Mouse (Mus musculus) erythroblast, embryonic 14.5 days (primary cell): Measurements from ENCODE around the gene Snrnp48. TPM values are rescaled to one million over a fixed set of nuclear protein-coding genes. Genes with fewer than 3 reads are reported as not detected.

Source experiments
- H3K27me3 ChIP-seq: 2 replicates; pipeline ENCODE4 v1.6.1; 2012; ENCODE audit warnings: inconsistent platforms; ENCODE audit not compliant: control insufficient read depth
- H3K36me3 ChIP-seq: 2 replicates; pipeline ENCODE4 v1.6.1; 2012; ENCODE audit warnings: mild to moderate bottlenecking, inconsistent platforms; ENCODE audit not compliant: control insufficient read depth
- H3K4me1 ChIP-seq: 2 replicates; pipeline ENCODE4 v1.6.1; 2012; ENCODE audit warnings: inconsistent platforms; ENCODE audit not compliant: control insufficient read depth
- H3K4me3 ChIP-seq: replicated peaks from 2 replicates; pipeline ENCODE3; 2012; ENCODE audit warnings: moderate library complexity, mild to moderate bottlenecking, inconsistent platforms
- H3K9me3 ChIP-seq: 2 replicates; pipeline ENCODE4 v1.6.1; 2012; ENCODE audit warnings: low read length, inconsistent platforms, mixed read lengths; ENCODE audit not compliant: control insufficient read depth
- GATA1 ChIP-seq: IDR thresholded peaks from 2 replicates; pipeline ENCODE4 v1.6.1; 2012; ENCODE audit warnings: low read length, inconsistent platforms, mixed read lengths
- TAL1 ChIP-seq: IDR thresholded peaks from 3 replicates; pipeline ENCODE4 v1.6.1; 2012; ENCODE audit warnings: low read length, inconsistent platforms, mixed read lengths
- polyA plus RNA-seq: library from polyadenylated mRNA; stranded (reverse); fragments of >175 nt; gene quantifications from 2 replicates; pipeline ENCODE4 v1.2.3, GENCODE M21; 2012

The Snrnp48 gene
- polyA plus RNA-seq, 1 experiment = 2.7 TPM

DNA sequence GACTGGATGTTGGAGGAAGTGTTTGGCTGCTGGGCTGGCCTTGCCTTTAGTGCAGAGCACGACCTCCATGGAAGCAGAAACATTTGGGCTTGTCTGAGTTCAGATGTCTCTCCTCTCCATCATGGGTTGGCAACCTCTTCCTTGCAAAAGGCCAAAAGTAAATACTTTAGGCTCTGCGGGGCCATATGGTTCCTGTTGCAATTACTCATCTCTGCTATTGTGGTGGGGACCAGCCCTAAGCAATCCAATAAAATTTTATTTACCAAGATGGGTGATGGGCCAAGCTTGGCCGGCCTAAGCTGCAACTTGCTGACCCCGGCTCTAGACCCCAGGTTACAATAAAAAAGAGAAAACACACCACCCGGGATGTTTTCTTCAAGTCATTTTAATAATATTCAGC lies 43.4 kb downstream of the Snrnp48 start:
- Histone ChIP-seq H3K4me3 (no peak overlapping the region), H3K9me3 (no peaks in the 10 kb centered on the region), H3K4me1 (no peaks in the 10 kb centered on the region), H3K36me3 (no peaks in the 10 kb centered on the region), H3K27me3 (no peaks in the 10 kb centered on the region)
- no peak for TF ChIP-seq TAL1
- TF ChIP-seq GATA1 = no peak

DNA sequence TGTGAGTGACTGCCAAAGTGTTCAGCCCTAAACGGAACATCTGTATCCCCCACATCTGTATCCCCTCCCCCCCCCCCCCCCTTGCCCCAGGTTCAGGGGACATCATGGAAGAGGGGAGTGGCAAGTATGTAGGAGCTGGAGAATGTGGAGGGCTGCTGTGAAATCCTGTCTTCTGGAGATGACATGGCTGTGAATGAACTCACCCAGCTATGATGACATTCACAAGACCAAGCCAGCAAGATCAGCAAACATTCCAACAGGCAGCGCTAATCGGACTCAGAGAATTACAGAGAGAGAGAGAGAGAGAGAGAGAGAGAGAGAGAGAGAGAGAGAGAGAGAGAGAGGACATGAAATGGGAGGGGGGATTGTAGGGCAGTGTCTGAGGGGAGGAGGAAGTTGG lies 46.5 kb downstream of the Snrnp48 start:
- H3K4me3 ChIP-seq = no peak overlapping the region
- H3K36me3 ChIP-seq = no peaks in the 10 kb centered on the region
- no peaks in the 10 kb centered on the region for H3K9me3 ChIP-seq
- no peaks in the 10 kb centered on the region for H3K4me1 ChIP-seq
- H3K27me3 ChIP-seq = no peaks in the 10 kb centered on the region
- TF ChIP-seq GATA1 (no peak), TAL1 (no peak)

DNA sequence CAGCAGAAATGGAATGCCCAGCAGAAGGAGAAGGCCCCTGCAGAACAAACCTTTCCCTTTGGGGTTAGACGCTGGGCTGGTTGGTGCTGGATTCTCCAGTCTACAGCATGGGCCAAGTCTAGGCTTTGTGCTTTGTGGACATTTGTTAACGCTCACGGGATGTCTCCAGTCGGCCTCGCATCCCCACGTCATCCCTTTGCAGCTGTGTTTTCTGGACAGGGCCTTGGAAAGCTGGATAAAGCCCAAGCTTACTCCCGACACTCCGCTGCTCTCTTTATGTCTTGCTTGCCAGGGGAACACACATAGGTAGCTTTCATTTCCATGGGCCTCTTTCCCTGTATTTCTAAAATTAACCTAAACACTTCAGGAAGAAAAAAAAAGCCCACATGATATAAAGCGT lies 49.0 kb downstream of the Snrnp48 start:
- H3K4me3 ChIP-seq = no peak overlapping the region
- H3K27me3 ChIP-seq = no peaks in the 10 kb centered on the region
- TF ChIP-seq GATA1 = no peak
- no peak for TF ChIP-seq TAL1
- H3K9me3 ChIP-seq = no peaks in the 10 kb centered on the region
- no peaks in the 10 kb centered on the region for H3K36me3 ChIP-seq
- H3K4me1 ChIP-seq = no peaks in the 10 kb centered on the region

DNA sequence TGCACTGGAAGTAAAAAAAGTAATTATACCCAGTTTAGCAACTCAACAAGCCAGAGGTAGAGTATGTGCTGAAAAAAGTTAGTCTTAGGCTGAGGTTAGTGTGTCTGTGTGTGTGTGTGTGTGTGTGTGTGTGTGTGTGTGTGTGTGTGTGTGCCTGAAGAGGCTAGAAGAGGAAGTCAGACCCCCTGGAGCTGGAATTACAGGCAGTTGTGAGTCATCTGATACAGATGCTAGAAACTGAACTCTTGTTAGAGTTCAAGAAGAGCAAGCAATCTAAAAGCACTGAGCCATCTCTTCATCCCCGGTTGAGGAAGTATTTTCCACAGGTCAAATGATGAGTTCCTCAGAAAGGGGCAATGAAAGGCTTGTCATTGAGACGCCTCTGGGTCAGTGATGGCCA lies 54.2 kb downstream of the Snrnp48 start:
- Histone ChIP-seq H3K4me3 (no peak overlapping the region), H3K4me1 (no peaks in the 10 kb centered on the region), H3K36me3 (no peaks in the 10 kb centered on the region), H3K9me3 (no peaks in the 10 kb centered on the region), H3K27me3 (no peaks in the 10 kb centered on the region)
- TF ChIP-seq TAL1 = no peak
- TF ChIP-seq GATA1 = no peak

DNA sequence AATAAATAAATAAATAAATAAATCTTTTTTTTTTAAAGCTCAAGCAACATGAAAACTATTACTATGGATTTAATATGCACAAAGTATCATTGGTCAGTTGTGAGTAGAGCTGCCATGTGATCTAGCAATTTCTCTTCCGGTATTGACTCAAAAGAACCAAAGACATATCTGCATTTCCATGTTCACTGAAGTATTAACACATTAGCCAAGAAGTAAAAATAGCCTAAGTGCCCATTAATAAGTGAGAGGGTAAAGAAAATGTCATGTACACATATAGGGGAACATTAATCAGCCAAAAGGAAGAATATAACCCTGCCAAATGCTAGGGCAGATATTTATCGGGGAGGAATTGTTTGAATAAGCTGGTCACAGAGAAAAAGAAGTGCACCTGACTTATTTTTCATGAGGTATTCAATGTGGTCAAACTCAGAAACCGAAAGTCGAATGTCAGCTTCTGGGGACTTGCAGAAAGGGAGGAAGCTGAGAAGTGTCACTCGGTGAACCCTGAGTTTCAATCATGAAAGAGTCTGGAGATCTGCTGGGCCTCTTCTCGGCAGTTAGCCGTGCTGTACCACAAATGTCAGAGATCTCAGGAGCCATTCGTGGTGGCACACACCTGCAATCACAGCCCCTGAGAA lies 64.4 kb downstream of the Snrnp48 start:
- Histone ChIP-seq H3K27me3 (no peaks in the 10 kb centered on the region), H3K9me3 (peaks cover 12% of the 10 kb centered on the region)
- TF ChIP-seq TAL1 = no peak
- no peak for TF ChIP-seq GATA1

DNA sequence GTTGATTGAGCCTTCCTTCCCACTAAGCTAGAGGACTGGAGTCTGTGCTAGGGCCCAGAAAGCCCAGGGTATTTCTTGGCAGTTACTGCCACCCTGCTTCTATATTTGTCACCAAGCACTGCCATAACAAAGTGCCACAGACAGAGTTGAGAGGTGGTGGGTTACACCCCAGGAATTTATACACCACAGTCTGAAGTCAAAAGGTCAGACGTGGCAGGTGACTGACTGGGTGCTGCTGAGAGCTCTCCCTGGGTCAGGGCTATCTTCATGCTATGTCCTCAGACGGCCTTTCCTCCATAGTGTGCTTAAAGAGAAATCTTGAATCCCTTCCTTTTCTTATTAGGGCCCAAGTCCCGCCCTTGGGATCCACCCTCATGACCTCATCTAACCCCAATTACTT lies 67.9 kb downstream of the Snrnp48 start:
- Histone ChIP-seq H3K36me3 (no peaks in the 10 kb centered on the region), H3K27me3 (no peaks in the 10 kb centered on the region), H3K4me3 (no peak overlapping the region), H3K9me3 (no peaks in the 10 kb centered on the region), H3K4me1 (no peaks in the 10 kb centered on the region)
- TF ChIP-seq TAL1 = no peak
- no peak for TF ChIP-seq GATA1

More for the DNA sequence above, 64.4 kb downstream of the Snrnp48 start:
- H3K4me1 ChIP-seq = no peaks in the 10 kb centered on the region
- H3K36me3 ChIP-seq = no peaks in the 10 kb centered on the region
- H3K4me3 ChIP-seq = no peak overlapping the region

Other genes starting within 250 kb of the Snrnp48 start
- gene Ssr1, start 210.7 kb upstream of the Snrnp48 start, polyA plus RNA-seq = 1.1 and 3.0 TPM in 2 replicates
- gene Riok1, start 167.9 kb upstream of the Snrnp48 start, polyA plus RNA-seq = 0.90 and 1.2 TPM in 2 replicates
- gene Cage1, start 167.9 kb upstream of the Snrnp48 start, polyA plus RNA-seq = 0.02 TPM in 1 of 2 replicates, not detected in the other
- gene Dsp, start 53.6 kb upstream of the Snrnp48 start, polyA plus RNA-seq = 0.02 TPM in 1 of 2 replicates, not detected in the other
- 0.01 TPM in 1 of 2 replicates, not detected in the other for gene Bmp6, start 140.2 kb downstream of the Snrnp48 start, polyA plus RNA-seq